Mouse (Mus musculus): ENCODE data around the gene Defb25.
"Not testable (repeated sequence)": the region's sequence is repeated elsewhere in the genome, so short reads cannot be mapped to it uniquely, and the experiment has no call there.

Defb25 gene

DNA sequence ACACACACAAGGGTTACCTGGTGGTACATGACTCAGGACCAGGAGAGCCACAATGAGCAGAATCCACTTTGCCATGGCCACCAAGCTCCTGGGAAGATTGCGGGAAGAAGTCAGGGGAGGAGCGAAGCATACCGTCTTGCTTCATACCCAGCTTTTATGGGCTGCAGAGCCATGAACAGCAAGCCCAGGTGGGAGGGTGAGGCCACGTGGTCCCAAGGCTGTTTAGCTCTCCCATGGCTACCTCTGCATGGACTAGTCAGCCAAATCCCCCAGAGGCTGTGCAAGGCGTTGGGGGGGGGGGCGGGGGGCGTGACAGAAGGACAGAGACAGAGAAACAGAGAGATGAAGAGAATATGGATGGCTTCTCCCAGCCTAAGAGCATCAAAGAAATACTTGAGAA is at the start of gene Defb25:
Defb25 (minus strand) TSS at position 101 of the 400 bp plus-strand sequence.
- no peak for DNase-seq (ENCODE audit: extremely low read depth, low read depth)

DNA sequence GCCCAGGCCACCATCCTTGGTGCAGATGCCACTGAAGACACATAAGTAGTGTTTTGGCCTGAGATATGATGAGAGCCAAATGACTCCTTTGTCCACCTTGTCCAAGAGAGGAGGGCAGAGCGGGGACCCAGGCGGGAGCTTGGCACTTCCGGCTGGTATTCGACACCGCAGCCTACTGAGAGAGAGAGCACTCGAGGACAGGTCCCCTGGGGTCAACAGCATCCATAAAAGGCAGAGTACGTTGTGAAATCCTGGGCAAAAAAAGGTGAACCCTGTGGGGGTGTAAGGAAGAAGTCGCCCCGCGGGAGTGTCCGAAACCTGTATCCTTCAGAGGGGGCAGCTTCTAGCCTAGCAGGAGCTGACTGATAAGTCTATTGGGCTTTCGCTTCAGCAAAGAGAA is 49.3 kb upstream of the Defb25 start:
- DNase-seq (ENCODE audit: extremely low read depth, low read depth), result no peak

DNA sequence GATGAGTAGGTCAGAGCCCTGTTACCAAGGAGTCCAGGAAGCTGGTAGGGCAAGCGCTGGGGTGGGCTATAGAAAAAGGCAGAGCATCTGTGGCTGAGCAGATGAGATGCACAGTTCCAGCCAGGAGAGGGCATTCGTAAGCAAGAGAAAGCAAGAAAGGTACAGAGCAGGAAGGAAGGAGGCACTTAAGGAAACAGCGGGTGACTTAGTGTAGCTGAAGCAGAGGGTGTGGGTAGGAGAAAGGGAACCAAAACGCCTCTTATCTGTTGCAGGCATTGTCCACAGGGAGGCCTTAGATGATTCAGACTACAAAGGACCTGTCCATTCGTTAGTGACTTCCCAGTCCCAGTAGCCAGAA is 48.8 kb upstream of the Defb25 start:
- peak; percentile 85 for DNase-seq (ENCODE audit: extremely low read depth, low read depth)

DNA sequence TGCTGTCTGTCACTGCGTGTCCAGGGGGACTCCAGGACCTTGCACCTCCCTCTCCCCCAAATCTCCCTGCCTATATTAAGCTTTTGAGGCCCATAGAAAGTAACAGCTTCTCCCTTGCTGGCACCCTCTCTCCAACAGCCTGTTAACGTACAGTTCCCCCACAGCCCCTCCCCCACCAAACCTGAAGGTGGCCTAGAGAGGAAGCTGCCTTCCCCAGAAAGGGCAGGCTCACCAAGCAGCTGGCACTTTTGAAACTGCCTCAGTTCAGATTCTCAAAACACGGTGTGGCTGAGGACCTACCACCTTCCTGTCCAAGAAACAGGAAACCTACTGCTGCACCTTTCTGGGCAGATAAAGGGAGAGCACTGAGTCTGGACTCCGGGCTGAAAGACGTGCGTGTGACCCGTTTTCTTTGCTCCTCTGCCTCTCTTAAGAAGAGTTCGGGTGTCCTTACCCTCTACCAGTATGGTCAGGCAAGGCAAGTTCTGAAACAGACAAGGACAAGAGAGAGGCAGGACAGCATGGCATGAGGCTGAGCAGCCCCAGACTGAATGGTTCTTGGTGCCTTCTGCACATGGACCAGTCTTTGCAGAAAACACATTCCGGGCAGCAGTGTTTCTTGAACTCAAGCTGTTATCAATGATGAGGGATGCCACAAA is 48.3 kb upstream of the Defb25 start:
- peak; percentile 46 for DNase-seq (ENCODE audit: extremely low read depth, low read depth)

DNA sequence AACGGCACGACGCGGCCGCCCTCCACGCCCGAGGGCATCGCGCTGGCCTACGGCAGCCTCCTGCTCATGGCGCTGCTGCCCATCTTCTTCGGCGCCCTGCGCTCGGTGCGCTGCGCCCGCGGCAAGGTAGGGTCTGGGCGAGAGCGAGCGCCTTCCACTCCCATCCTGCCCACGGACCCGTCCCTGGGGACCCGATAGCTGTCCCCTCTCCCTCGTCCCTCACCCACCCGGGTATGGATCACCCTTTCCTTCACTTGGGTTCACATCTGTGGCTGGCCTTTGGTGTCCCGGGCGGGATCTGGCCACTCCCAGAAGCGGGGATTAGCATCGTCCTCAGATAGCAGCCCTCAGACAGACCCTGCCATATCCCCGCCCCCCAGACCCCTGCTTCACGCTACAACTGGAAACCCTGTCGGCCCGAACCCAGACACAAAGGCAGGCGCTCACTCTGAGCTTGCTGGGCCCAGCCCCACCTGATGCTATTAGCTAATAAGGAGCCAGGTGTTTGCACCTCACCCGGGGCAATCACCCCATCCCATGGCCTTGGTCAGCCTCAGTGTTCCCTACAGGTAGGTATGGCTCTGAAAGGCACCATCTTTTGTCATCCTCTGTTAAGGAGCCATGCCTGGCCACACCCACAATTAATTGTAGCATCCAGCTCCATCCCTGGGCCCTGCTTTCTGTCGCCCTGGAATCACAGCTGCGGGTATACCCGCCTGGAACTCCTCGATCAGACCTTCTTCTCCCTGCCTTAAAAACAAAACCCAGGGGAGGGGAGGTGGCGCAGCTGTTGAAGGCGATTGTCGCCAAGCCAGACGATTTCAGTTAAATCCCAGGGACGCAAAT is 47.0 kb upstream of the Defb25 start:
- peak; percentile 20 for DNase-seq (ENCODE audit: extremely low read depth, low read depth)

DNA sequence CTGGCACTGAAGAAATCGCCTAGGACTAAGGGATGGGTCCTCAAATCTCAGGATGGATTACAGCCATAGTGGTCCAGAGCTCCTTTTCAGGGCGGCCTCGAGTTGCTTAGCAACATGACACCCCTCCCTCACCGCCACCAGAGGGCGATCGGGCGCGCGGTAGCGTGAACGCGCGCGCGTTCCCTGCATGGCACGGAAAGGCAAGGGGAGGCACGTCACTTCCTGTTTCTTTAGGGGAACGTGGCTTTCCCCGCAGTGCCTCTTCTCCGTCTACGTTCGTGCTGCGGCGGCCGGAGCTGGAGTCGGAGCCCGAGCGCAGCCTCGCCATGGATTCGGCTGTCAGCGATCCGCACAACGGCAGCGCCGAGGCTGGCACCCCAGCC is 46.4 kb upstream of the Defb25 start, which contains the start of gene H13:
H13 (plus strand) TSS at position 206 of the 383 bp plus-strand sequence.
- DNase-seq (ENCODE audit: extremely low read depth, low read depth), result peak; percentile 82

DNA sequence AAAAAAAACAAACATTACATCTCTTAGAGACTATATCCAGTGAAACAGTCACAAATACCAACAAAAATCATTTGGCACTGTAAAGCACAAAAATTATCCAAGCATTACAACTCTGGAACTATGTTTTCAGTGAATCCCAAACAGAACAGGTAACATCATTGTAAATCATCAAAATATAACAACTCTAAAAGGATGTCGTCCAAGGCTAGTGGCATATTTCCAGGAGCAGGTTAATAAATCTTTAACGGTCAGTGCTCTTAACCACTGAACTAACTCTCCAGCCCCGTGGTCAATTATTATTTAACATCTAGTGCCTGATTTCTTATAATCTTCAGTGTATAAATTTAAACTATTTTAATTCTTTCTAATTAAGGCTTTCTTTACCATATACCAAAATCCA is 43.3 kb upstream of the Defb25 start:
- DNase-seq (ENCODE audit: extremely low read depth, low read depth), result not testable (repeated sequence)

DNA sequence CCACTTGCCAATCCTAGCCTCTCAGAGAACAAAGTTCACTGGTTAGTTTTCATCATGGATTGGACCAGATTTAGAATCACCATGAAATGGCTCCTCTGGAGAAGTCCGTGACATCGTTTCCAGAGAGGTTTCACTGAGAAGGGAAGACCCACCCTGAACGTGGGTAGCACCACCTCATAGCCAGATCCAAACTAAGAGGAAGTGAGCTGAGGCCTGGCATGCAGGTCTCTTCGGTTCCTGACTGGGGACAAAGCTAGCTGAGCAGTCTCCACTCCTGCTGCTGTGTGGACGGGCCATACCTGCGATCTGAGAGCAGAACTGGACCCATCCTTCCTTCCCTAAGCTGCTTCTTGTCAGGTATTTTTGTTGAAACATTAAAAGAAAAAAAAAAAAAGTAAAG is 38.3 kb upstream of the Defb25 start:
- no peak for DNase-seq (ENCODE audit: extremely low read depth, low read depth)

DNA sequence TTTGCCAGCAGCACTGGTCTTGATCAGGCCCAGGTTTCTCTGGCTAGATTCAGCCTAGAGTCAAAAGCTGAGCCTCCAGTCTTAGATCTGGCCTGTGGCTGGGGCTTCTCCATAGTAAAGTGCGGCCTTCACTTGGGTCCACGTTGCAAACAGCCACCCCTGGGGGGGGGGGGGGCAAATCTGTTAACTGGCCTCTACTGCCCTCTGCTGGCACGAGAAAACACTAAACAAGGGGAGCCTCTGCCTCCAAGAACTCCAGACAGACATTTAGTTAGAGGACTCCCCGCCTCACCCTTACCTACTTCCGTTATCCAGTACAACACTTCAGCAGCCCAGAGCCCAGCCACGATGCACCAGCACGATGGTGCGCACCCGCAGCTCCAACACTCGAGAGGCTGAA is 34.5 kb upstream of the Defb25 start:
- DNase-seq (ENCODE audit: extremely low read depth, low read depth), result no peak

DNA sequence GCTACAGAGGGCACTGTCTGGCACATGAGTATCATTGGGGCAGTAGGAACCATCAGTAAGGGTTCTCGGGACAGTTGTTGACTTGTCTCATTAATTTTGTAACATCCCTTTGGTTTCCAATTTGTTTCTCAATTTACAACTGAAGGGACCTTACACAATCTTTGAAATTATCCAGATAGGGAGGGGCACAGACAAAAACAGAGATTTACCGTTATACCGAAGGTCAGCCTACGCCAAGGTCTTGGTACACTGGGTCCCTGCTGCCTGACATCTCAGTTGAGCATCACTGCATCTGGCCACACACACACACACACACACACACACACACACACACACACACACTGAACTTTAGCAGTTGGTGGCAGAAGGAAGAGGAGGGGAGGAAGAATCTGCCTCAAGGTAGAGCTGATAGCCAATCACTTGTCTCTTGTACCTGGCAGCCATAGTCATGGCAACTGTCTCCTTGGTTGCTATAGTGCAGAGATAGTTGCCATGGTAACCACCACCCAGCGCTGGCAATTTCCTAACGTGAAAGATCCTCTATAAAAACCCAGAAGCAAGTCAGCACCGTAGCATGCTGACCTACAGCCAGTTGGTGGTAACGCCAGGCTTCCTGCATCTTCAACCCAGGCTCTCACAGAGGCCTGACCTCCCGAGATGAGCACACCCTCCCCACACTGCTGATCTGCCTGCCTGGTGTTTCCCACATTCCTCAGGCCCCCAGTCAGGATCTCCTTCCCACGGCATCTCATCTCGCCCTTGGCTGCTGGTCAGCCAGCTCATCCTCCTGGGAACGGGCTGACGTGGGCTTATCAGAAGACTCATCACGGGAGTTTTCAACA is 31.2 kb upstream of the Defb25 start:
- peak; percentile 23 for DNase-seq (ENCODE audit: extremely low read depth, low read depth)

DNA sequence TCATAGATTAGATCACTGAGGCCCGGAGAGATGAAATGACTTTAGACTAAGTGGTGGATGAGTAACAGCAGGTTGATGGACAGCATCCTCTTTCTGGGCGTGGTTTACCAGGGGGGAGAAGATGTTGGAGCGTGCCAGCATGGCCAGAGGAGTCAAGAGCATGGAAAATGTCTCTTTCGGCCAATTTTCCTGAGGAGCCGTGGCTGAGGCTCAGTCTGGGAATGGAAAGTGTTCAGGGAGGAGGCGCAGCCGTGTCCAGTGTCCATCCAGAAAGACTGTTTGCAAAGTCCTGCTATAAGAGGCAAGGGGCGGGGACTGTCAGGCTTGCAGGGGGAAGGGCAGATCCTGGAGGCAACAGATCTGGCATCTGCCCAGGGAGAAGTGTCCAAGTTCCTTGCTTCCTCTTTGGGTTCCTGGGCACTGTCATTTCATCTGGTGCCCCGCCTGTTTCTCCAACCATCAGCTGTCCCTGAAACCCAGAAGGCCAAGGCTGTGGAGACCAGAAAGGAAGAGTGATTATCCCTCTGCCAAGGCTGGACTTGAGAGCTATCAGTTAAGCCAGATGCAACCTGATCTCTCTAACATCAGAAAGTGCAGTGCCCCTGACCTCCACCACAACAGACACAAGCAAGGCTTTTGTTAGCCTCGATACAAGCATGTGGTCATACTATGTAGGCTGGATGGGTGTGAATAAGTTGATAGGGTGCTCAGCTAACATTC is 30.2 kb upstream of the Defb25 start:
- peak; percentile 13 for DNase-seq (ENCODE audit: extremely low read depth, low read depth)

DNA sequence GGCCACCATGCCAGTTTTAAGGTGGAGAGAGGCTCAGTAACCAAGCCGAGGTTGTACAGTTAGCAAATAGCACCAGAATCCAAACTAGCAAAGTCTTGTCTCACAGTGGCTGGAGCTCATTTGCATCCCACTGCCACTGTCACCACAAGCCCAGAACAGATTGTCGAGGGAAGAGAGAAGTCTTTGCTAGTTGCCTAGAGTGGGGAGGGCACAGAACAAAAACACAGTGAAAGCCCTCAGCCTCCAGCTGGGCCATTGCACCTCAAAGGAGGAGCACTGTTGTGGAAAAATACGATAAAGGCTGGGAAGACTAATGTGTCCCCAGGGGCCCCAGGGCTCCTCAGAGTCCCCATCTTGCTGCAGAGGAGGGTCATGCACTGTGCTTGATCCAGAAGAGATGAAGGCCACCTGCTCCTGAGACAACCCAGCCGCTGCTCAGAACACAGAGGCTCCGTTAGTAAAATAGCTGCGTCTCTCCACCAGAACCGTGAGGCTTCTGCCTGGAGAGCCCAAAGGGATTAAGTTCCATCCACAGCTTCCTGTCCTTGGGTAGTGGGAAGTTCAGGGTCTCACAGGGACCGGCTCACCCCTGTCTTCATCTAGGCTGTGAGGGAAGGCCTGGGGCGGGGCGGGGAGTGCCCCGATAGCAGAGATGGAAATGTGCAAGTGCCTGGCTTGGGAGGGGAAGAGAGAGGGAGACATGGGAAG is 16.7 kb upstream of the Defb25 start:
- no peak for DNase-seq (ENCODE audit: extremely low read depth, low read depth)

DNA sequence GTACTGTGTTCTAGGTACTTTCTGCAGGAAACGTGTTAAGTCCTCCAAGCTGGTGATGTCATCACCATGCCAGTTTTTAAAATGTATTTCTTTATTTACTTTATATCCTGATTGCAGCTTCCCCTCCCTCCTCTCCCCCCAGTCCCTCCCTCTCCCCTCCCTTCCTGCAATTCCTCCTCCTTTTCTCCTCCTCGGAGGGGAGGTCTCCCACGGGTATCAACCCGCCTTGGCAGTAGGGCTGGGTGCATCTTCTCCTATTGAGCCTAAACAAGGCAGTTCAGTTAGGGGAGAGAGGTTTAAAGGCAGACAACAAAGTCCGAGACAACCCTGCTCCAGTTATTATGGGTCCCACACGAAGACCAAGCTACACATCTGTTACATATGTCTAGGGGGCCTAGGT is 16.0 kb upstream of the Defb25 start:
- no peak for DNase-seq (ENCODE audit: extremely low read depth, low read depth)

DNA sequence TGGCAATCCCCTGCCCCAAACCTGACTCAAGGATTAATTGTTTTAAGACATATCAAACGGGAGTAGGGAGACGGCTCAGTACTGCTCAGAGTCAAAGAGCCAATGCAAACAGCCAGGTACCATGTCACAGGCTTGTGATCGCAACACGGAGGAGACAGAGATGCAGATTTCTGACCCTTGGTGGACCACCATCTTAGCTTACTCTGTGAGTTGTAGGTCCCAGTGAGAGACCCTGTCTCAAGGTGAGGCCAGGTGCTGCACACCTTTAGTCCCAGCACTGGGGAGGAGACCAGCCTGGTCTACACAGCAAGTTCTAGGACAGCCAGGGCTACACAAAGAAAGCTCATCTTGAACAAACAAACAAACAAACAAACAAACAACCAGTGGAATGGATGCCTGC is 14.5 kb upstream of the Defb25 start:
- no peak for DNase-seq (ENCODE audit: extremely low read depth, low read depth)

DNA sequence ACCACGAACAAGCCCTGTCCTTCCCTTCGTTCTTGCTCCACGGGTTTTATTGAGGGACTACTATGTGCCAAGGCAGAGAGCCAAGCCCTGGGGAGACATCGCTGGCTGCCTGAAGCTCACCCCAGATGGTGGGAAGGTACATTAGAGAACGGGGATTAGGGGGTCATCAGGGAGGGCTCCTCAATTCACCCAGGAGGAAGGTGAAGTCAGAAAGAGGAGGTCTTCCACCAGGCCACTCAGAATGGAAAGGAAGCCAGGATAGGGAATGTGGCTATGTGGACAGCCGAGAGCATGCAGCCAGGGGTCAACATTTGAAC is 14.1 kb upstream of the Defb25 start:
- DNase-seq (ENCODE audit: extremely low read depth, low read depth), result no peak

DNA sequence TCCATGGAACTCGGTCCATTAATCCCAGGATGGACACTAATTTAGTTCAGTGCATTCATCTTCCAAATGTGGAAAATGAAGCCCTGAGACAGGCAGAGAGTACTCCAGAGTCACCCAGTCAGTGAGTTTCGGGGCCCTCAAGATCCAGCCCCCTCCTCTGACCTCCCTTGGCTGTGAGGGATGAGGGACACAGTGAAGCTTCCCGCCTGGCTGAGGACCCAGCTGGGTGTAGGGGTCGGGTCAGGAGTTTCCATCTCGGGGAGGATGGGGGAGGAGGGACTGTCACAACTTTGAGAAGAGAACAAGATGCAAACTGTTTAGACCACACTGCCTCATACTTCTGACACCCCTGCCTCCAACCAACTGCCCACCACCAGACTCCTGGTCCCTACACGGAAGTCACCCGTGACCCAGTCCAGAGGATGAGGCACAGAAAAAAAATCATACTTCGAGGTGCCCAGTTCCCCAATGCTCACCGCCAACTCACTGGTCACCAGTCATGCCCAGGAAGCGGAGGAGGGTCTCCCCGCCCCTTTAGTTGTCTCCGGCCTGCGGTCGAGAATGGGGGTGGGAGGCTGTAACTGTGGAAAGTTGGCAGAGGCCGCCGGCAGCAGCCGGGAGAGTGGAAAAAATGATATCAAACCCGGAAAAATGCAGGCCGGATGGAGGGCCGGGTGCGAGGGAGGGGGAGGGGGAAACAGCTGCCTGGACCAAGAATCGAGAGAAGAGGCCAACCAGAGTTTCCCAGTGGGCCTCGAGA is 13.6 kb upstream of the Defb25 start:
- DNase-seq (ENCODE audit: extremely low read depth, low read depth), result no peak

DNA sequence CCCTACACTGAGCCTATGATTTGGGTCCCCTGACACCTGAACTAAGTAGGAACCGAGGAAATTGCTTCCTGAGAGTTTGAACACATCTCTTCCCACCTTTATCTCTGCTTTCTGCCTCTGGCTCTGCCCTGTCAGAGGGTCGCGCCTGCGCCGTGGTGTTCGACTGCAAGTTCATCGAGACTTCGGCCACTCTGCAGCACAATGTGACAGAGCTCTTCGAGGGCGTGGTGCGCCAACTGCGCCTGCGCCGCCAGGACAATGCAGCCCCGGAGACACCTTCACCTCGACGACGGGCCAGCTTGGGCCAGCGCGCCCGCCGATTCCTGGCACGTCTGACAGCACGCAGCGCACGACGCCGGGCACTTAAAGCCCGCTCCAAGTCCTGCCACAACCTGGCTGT is 11.5 kb upstream of the Defb25 start:
- no peak for DNase-seq (ENCODE audit: extremely low read depth, low read depth)

DNA sequence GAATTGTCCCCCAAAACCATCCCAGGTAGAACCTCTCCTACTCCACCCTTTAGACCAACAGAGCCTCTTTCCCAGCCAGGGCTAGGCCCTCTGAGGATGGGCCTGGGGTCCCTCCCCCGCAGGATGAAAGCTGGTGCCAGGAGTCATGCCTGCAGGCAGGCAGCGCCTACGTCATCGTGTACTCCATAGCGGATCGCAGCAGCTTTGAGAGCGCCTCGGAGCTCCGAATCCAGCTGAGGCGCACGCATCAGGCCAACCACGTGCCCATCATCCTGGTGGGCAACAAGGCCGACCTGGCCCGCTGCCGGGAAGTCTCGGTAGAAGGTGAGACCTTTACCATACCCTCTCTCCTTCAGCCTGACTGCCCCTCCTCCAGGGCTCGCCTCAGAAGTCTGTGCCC is 10.5 kb upstream of the Defb25 start:
- DNase-seq (ENCODE audit: extremely low read depth, low read depth), result no peak

DNA sequence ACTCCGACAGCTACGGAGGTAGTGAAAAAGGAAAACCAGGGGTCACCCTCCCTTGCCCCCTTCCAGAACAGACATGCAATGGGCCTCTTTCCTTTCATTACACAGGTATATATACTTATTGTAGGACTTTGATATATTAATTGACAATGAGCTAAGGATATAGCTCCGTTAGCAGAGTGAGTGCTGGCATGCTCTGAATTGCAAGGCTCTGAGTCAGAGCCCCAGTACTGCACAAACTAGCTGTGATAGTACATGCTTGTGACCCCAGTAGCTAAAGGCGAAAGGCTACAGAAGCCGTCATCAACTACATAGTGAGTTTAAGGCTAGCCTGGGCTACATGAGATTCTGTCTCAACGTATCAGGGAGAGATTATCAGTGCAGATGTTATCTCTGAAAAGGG is 7.1 kb upstream of the Defb25 start:
- no peak for DNase-seq (ENCODE audit: extremely low read depth, low read depth)

DNA sequence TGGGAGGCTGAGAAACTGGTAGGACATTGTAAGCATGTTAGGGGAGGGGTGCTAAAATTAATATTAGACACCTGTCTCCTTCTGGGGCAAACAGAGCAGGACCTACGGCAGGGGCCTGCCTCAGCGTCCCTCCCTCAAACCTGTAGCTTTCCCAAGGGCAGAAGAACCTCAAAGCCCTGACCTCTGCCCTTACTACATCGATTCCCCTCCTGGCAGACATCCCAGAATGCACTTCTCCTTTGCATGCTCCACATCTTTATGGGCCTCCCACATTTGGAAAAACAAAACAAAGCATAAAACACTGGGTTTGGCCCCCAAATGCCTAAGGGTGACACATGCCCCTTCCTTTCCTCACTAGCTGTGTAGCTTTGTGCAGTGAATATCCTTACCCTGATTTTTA is 6.4 kb upstream of the Defb25 start:
- DNase-seq (ENCODE audit: extremely low read depth, low read depth), result no peak

Measured in MEL-GATA-1-ER (cell line).